Mouse (Mus musculus): Measurements from ENCODE around the gene Kat6b. TPM values are rescaled to one million over a fixed set of nuclear protein-coding genes. Genes with fewer than 3 reads are reported as not detected.
A peak's percentile ranks its signal among the peaks of the same experiment; 100 is the strongest.

Kat6b gene
- total RNA-seq, 2 experiments from 2014 or later: 17.6 to 22.7 TPM

DNA sequence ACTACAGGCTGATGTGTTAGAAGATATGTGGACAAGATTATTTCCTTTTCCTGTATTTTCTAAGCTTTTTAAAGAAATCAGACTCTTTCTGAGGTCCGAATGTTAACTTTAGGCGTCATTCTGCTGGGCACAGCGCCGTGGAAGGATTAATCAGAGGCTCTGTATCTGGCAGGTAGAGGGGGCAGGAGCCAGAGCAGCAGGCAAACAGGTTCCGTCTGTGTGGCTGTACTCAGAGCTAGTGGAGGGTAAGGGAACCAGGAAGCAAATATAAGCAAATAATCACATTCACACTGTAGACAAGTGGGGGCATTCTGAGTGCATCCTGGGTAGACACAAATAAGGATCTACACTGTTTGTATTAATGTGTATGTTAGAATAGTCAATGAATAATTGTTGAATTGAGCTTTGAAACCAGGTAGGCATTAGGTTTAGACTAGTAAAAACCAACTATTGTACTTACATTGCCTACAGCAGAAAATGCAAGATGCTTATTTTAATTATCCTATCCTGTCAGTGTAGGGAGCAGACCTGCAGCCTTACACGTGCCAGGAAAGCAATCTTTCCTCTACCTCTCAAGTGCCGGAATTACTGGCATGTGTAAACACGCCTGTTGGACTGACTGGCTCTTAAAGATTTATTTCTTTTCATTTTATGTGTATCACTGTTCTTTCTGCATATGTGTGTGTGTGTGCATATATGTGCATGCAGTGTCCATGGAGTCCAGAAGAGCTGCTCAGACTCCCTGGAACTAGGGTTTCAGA is 104.4 kb downstream of the Kat6b start:
- no peak for DNase-seq
- intact Hi-C loops (cut with DNase I): loop anchor here (10.0 kb wide), 1 partner anchor 91 kb away; no protein-coding TSS in a partner anchor

GRCm38 (mm10) chr14:21586481-21587118 is 105.4 kb downstream of the Kat6b start:
- DNase-seq: no peak
- intact Hi-C loops (cut with DNase I): loop anchor here (10.0 kb wide), 1 partner anchor 92 kb away; no protein-coding TSS in a partner anchor

GRCm38 (mm10) chr14:21587931-21588330 is 106.7 kb downstream of the Kat6b start:
- DNase-seq: no peak
- intact Hi-C loops (cut with DNase I): loop anchor here (10.0 kb wide), 1 partner anchor 93 kb away; no protein-coding TSS in a partner anchor

DNA sequence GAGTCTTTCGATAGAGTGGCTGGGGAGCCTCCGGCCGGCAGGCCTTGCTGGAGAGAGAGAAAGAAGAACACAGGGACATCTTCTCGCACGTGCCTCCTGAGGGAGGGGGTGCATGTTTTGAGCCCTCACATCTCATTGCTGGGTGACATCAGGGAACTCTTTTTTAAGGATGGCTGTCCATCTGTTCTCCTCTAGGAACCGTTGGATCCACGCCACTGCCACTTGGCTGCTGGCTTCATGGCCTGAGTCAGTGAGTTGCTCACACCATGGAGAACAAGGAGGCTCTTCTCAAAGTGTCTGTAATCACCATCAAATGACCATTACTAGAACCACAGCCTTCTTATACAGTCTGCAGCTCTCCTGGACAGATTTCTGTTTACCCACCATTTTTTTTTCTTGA is 108.4 kb downstream of the Kat6b start:
- DNase-seq: peak; percentile 39 to 45
- intact Hi-C loops (cut with DNase I): loop anchor here (10.0 kb wide), 1 partner anchor 95 kb away; no protein-coding TSS in a partner anchor

DNA sequence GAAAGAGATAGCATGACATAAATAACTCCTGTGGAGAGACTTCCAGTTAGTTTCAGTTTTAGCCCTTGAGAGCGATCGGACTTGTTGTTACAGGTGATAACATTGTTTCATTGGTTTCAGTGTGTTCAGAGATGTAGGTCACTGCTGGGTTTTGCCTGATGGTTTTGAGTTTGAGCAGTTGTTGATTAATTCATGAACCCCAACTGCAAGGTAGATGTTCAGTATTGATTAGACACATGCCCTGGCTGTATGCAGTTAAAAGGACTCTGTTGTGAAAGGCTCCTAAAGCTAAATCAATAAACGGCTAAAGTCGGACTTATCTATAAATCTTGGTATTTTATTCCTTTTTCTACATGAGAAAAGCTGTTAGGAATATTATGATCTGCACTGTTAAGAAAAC is 109.0 kb downstream of the Kat6b start:
- no peak for DNase-seq
- intact Hi-C loops (cut with DNase I): no loop called here

DNA sequence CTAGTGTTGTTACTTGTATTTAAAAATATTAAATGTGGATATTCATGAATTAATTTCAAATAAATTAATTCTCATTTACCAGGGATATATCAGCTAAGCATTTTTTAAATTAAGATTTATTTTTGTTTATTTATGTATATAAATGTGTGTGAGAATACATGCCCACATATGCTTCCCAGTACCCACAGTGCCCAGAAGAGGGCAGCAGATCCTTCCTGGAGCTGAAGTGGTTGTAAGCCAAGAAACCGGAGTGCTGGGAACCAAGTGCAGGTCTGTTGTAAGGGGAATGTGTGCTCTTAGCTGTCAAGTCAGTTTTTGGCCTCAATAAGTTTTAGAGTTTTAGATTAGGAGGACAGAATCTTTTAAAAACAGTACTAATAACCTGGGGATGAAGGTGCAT is 110.9 kb downstream of the Kat6b start:
- intact Hi-C loops (cut with DNase I): no loop called here

GRCm38 (mm10) chr14:21592985-21593750 is 111.9 kb downstream of the Kat6b start:
- intact Hi-C loops (cut with DNase I): no loop called here
- no peak for DNase-seq

More for the DNA sequence above, 110.9 kb downstream of the Kat6b start:
- DNase-seq: no peak

DNA sequence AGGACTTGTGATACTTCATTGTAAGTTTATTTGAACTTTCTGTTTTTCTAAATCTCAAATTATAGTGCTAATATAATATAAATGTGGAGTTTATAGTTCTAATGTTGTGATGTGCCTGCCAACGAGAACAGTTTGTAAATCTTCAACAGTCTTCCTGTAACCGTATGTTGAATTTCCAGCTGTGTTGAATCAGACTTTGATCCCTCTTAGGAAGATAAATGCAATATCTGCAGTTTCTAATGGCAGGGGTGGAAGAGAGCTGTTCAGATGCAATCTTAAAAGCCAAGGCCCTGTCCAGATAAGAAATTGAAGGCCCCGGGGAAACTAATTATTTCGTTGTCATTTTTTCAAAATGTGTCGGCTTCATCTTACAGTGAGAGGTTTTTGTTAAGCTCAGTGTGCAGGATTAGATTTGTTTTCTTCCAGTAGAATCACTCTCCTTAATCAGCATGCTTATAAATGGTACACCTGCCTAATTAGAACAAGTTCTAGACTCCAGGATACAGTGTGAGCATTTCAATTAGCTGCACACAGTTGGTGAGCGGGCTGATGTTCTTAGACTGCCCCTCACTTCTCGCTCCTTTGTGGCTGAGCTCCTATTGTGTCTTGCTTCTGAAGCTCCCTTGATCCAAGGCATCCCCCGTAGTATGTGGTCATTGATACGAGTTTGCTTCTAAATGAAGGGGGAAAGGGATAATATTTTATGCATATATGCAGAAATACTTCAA is 118.4 kb downstream of the Kat6b start:
- intact Hi-C loops (cut with DNase I): no loop called here
- no peak for DNase-seq

- no peak for DNase-seq
- intact Hi-C loops (cut with DNase I): no loop called here
Observed at GRCm38 (mm10) chr14:21600174-21600566, 118.9 kb downstream of the Kat6b start.

DNA sequence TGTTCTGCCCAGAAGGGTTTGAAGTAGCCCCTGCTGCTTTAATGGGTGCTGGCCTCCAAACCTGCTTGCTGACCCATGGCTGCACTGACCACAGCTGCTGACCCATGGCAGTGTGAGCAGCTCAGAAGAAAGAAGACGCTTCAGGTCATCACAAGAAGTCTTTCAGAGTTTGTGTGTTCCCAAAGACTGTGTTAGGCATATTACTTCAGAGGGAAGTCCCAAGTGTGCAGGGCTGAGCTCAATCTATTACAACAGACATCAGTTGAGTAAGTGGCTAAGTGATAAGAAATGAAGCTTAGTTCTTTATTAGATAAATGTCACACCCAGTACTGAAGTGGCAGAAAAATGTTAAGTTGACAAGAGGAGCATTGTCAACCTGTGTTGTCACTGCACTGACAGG is 119.4 kb downstream of the Kat6b start:
- DNase-seq: no peak
- intact Hi-C loops (cut with DNase I): no loop called here

- intact Hi-C loops (cut with DNase I): no loop called here
- DNase-seq: no peak
Observed at GRCm38 (mm10) chr14:21602166-21602565, 120.9 kb downstream of the Kat6b start.

DNA sequence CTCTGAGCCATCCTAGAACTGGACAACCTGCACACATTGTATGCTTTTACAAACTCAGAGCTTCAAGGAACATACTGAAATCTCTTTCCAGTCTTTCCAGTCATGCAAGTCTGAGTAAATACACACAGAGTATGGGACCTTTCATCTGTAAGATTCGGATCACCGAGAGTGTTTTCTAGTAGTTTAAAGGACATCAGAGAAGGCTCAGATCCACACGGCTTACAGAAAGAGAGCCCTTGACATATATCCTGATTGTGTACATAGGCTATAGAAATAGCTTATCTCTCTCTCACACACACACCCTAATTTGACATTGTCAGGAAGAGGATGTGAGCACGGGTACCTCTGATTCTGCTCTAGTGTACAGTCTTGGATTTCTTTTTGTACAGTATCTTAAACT is 121.7 kb downstream of the Kat6b start:
- DNase-seq: no peak
- intact Hi-C loops (cut with DNase I): no loop called here

- no peak for DNase-seq
- intact Hi-C loops (cut with DNase I): loop anchor here (5.0 kb wide), 1 partner anchor 100 kb away; no protein-coding TSS in a partner anchor
Observed at GRCm38 (mm10) chr14:21607686-21608085, 126.5 kb downstream of the Kat6b start.

GRCm38 (mm10) chr14:21608886-21609285 is 127.7 kb downstream of the Kat6b start:
- intact Hi-C loops (cut with DNase I): loop anchor here (5.0 kb wide), 1 partner anchor 102 kb away; no protein-coding TSS in a partner anchor
- DNase-seq: no peak

DNA sequence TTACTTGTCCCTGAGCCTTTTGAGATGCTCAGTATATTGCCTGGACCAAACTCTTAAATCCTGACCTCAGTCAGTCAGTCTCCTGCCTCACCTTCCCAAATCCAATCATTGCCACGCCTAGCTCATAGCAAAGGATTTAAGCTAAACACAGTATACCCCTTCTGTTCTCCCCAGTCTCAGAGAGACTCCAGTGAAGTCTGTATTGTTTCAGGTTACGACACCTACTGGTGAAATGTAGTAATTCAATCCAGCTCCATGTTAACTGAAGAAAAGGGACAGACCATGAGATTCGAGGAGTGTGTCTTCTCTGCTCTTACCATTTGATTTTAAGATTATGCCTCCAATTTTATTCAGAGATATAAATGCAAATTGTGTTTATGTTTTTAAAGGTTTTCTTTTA is 129.0 kb downstream of the Kat6b start:
- intact Hi-C loops (cut with DNase I): no loop called here

GRCm38 (mm10) chr14:21613031-21613430 is 131.8 kb downstream of the Kat6b start:
- intact Hi-C loops (cut with DNase I): no loop called here
- DNase-seq: no peak

More for the DNA sequence above, 129.0 kb downstream of the Kat6b start:
- no peak for DNase-seq

- intact Hi-C loops (cut with DNase I): no loop called here
- DNase-seq: no peak
Observed at GRCm38 (mm10) chr14:21614103-21614502, 132.9 kb downstream of the Kat6b start.

DNA sequence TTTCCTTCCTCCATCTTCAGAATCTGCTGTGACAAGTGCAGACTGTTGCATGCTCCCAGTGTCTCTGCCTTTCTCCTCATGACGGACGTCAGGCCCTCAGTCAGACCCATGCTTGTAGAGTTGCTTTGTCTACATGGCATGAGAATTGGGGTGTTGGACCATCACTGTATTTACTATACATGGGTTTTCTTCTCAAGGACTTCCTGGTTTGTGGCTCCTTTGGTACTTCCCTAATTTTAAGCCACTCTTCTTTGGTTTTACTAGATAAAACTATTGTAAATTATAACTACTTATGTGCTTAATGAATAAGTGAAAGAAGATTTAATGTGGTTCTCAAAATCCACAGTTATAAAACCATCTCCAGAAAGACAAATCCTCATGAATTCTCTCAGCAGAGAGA is 134.6 kb downstream of the Kat6b start:
- no peak for DNase-seq
- intact Hi-C loops (cut with DNase I): no loop called here

GRCm38 (mm10) chr14:21617221-21617980 is 136.2 kb downstream of the Kat6b start:
- intact Hi-C loops (cut with DNase I): no loop called here
- DNase-seq: no peak

DNA sequence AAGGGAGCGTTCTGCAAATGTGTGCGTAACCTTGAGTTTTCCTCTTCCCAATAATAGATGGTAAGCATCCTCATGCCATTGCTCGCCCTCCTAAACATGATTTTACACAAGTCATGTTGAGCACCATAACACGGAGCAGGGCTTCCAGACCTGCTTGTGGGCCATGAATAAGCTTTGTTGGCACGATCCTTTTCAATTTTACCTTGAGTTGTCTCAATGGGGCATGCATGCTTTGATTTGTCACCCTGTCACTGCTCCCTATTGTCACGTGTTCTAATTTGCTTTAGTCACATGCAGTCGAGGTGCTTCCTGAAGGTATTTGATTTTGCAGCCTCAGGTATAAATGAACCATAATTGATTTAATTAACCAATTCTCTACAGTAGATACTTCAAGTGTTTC is 138.7 kb downstream of the Kat6b start:
- DNase-seq: no peak
- intact Hi-C loops (cut with DNase I): no loop called here
